Mouse (Mus musculus) kidney, adult 2 months (tissue): ENCODE measurements around the gene Pgm1.

Source experiments
- CTCF ChIP-seq: fragments of 200-500 bp; conservative IDR thresholded peaks from 2 replicates; pipeline ENCODE4 v1.5.1; 2011; ENCODE audit warnings: low read depth, mild to moderate bottlenecking, control low read depth, low read length, moderate library complexity, mixed read lengths; ENCODE audit not compliant: insufficient read depth, insufficient read length
- POLR2A ChIP-seq: fragments of 200-500 bp; IDR thresholded peaks from one replicate; pipeline ENCODE4 v1.6.1; 2011; ENCODE audit warnings: low read depth, low read length, control low read depth

DNA sequence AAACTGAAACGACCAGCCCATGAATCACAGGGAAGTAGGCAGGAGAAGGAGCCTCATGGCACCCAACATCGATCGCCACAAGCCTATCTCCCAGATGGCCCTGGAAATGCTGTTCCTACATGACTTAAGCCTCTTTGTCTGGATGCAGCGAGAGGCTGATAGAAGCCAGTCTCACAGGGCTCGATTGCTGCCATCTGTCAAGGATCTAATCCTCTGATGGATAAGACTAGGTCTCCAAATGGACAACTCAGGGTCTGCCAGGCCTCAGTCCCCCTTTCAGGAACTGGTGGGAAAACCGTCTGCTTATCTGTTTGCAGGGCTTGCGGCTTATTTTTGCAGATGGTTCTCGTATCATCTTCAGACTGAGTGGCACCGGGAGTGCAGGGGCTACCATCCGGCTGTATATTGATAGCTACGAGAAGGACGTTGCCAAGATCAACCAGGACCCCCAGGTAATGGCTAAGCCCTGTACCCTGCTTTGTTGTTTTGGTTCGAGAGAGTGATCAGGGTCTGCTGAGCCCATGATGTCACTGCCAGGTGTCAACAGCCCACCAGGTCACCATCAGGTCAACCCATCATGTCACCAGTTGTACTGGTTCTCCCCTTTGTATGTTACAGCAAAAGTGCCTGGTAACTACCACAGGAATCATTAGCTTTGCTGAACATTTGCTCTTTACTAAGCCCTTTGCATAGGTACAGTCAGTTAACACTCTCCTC is 54.6 kb downstream of the Pgm1 start:
- TF ChIP-seq POLR2A (no peak), CTCF (no peak)
